Mouse (Mus musculus): ENCODE measurements around the gene Card19.

Gene Card19

DNA sequence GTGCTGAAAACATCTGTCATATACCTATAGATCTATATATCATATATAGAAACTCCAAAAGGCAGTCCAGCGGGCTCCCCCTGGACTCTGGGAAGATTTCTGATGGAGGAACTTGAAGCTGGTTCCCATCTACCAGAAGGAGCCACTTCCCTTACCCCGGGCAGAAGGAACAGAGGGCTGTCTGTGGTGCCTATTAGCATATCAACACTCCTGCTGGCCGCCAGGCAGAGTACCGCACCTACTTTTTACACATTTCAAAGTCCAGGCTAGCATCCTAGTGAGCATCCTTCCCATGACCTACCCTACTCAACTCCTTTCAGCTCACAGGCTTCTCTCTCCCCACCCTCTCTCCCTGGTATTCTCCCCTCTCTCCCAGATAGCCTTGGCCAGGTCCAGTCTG lies 9.8 kb upstream of the Card19 start:
- DNase-seq (ENCODE audit: low spot score), result no peak

DNA sequence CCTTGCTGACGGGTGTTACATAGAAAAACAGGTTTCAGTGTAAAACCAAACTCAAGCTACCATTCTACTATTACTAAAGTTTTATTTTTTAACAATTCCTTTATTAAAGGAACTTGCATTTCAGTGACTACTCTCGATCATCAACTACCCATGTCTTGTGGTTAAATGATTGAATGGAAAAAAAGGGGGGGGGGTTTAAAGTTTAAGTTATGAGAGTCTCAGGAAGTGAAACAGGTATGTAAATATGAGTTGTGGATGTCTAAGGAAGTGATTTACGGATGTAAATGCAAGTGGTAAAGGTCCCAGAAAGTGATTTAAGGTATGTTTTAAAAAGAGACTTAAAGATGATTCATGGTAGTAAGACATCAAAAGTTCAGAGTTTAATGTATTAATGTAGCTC lies 9.3 kb upstream of the Card19 start:
- DNase-seq (ENCODE audit: low spot score), result no peak

DNA sequence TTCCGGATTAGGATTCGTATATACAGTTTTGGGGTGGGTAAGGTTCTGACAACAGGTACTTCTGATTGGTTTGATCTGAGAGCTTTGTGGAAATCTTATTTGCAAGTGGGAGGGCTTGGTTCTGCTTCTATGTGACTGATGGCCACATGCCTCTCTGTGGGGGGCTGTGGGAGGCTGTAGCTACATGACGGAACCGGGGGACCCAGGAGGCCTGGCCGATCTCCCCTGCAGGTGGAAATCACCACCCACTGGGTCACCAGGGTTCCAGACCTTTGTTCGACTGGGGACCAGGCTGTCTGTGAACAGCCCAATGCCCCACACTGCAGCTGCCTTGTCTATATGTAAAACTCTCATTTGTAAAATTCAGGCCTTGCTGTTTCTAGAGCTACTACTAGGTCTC lies 8.9 kb upstream of the Card19 start:
- DNase-seq (ENCODE audit: low spot score), result no peak

DNA sequence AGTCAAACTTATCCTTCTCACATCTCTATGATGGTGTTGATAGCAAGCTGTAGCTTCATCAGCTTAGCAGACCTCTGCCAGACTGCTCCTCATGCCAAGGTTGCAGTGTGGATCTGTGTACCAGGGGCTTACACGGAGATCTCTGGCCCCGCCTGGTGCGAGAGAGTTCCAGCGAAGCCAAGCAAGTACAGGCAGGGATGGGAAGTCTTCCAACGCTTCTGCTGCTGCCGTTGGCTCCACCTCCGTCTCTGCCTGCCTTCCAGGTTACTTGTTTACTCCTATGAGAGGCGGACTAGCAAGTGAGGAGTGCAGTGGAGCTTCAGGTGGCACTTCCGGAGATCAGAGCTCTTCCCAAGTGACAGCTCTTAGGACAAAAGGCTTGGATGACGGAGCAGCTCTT lies 8.5 kb upstream of the Card19 start:
- no peak for DNase-seq (ENCODE audit: low spot score)

DNA sequence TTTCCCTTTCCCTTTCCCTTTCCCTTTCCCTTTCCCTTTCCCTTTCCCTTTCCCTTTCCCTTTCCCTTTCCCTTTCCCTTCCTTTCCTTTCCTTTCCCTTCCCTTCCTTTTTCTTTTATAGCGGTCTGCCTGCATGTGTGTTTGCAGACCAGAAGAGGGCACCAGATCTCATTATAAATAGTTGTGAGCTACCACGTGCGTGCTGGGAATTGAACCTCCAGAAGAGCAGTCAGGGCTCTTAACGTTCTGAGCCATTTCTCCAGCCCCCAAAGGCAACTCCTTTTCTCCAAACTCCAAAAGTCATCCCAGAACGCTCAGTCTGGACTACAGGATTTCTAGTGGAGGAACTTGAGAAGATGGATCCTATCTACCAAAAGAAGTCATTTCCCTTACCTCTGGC lies 5.1 kb upstream of the Card19 start:
- no peak for DNase-seq (ENCODE audit: low spot score)

DNA sequence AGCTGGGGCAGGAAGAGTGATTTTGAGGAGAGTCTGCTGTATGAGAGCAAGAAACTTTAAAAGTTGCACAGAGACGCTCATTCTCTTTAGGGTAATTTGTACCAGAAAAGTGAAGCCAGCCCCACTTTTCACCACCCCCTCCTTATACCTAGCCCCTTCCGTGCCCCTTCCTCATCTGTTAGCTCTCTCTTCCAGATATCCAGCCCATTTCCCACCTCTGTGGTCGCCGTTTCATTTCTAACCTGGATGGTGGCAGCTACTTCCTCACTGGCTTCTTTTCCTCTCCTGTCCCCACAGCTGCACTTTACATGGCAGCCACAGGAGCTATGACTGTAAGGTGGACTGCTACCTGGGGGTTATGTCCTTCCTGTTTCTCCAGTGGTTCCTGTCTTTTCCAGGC lies 3.5 kb upstream of the Card19 start:
- no peak for DNase-seq (ENCODE audit: low spot score)

DNA sequence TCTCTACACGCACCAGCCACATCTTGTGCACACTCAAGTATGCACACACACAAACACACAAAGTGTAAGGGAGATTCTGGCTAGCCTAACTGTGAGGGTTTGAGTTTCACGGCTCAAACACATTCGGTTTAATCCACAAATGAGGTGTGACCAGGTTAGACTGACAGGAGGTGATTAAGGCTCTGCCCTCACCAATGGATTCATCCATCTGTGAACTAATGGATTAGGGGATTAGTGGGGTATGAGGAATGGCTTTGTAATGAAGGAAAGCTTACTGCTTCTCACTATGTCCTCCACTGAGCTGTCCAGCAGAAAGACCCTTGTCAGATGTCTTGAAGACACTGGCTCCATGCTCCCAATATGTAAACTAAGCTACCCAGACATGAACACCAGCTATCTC lies 2.8 kb upstream of the Card19 start:
- DNase-seq (ENCODE audit: low spot score), result no peak

DNA sequence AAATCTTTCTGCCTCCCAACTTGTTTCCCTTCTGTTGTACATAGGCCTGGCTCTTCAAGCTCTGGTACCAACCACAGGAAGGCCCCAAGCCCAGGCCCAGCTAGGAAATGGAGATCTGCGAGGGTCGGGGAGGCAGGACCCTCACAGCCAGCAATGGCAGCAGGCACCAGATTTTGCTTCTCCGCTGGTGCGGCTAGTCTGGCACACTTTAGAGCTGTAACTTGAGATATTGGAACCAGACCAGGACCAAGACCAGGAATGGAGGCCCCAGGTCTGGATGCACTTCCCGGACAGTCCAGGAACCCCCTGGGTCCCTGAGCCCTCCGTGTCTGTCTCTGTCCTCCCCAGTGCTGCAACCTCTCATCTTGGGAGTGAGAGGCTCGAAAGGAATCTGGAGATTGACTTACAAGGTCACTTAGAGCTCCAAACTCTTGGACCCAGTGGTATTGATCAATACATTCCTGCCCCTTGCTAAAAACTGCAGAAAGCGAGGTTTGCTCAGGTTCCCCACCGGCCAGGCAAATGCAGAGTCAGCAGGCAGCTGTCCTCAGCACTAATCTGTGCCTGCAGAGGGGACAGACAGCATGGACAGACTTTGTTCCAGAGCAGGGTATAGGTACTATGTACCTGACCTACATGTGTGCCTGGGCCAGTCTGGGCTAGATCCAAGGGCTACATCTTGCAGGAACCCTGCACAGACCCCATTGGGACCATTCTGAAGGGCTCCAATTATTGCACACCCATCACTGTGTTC lies 1.1 kb upstream of the Card19 start:
- DNase-seq (ENCODE audit: low spot score), result no peak

DNA sequence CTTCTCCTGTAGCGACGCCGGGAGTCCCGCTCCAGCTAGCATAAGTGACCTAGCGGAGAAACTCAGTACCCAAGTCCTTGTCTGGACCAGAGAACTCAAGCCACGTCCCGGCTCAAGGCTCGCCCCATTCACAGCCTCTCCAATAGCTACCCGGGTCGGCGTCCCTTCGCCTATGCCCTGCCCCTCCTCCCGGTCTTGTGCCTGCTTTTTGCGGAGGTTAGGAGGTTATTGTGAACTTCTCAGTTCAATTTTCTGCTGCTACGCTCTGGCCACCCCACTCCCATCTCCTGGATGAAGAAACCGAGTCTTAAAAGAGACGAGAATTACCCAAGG lies 349 bp upstream of the Card19 start:
- DNase-seq (ENCODE audit: low spot score), result no peak

DNA sequence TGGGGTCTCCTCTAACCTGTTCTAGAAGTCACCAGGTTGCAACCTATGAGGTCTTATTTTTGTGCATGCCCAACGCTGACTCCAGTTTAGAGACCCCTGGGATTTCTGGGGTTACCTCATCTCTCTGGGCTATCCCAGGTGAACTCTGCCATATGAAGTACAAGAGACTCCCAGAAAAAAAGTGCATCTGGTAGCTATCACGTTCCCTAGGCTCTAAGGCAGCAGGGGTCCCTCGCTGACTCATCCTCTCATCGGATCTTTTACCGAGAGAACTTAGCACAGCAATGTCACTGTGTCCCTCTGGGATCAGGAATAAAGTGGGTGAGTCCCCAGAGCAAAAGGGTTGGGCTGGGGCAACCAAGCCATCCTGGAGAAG lies 721 bp downstream of the Card19 start:
- no peak for DNase-seq (ENCODE audit: low spot score)

DNA sequence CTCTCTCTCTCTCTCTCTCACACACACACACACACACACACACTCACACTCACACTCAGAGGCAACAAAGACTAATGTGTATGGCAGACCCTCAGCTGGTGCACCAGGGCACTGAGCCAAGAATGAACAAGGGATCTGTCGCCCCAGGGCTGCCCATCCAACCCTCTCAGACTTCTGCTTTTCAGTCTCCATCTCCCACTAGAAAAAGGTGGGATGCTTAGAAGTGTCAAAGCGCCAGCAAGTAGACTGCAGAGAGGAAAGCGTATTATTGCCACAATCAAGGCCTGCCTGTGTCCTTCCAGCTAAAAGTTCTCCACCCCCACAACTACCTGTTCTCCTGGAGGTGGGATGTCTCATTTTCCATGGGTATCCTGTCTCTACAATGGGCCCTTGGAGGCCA lies 1.4 kb downstream of the Card19 start:
- DNase-seq (ENCODE audit: low spot score), result no peak

DNA sequence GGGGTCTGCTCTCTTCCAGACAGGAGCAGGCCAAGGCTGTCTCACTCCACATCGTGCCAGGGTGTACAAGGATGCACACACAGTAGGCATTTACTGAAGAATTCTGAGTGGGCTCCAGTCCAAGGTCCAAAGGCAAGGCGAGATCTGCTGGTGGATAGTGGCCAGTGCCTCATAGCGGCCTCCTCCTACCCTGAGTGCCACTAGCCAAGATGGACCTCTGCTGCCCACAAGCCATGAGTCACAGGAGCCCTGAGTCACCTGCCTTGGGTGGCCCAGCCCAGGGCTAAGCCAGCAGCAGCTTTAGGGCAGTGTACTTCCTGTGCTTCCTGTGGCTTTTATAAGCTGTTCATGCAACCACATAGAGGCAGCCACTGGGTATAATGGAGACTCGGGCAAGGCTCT lies 2.3 kb downstream of the Card19 start:
- DNase-seq (ENCODE audit: low spot score), result no peak

DNA sequence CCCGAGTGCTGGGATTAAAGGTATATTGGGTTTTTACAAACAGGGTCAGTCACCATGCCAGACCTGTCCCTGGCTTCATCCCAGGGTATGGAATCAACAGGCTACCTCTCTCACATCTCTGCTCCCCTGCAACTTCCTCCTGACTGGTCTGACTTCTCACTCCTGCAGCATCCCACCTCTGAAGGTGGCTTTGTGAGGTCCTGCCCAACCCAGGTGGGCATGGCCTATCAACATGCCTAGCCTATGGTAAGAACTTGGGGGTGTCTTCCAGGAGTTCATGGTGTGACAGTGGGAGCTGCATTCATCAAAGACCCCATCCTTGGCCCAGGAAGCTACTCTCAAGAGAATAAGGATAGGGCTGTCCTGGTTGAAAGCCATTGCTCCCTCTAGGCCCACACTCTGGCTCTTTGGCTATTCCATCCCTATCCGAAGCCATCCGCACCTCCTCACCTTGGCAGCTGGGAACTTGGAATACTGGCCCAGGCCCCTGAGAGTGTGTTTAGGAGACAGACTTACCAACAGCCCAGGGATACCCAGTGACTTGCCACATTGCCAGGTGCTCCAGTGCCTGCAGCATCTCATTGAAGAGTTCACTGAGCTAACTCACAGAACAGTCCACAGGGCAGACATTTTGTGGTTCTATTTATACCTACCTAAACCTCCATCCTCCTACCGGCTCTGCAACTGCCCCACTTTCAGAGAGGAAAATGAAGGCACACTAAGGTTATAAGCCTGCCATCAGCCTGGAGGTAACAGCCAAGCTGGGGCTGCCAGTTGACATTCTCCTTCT lies 2.9 kb downstream of the Card19 start:
- DNase-seq (ENCODE audit: low spot score), result no peak

DNA sequence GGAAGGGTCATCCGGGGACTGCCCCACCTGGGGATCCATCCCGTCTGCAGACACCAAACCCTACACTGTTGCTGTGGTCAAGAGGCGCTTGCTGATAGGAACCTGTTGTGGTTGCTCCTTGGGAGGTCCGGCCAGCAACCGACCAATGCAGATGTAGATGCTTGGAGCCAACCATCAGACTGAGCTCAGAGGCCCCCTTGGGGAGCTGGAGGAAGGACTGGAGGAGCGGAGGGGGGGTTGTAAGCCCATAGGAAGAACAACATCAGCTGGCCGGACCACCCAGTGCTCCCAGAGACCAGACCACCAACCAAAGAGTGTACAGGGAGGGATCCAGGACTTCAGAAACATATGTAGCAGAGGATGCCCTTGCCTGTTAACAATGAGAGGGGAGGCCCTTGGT lies 6.5 kb downstream of the Card19 start:
- no peak for DNase-seq (ENCODE audit: low spot score)

DNA sequence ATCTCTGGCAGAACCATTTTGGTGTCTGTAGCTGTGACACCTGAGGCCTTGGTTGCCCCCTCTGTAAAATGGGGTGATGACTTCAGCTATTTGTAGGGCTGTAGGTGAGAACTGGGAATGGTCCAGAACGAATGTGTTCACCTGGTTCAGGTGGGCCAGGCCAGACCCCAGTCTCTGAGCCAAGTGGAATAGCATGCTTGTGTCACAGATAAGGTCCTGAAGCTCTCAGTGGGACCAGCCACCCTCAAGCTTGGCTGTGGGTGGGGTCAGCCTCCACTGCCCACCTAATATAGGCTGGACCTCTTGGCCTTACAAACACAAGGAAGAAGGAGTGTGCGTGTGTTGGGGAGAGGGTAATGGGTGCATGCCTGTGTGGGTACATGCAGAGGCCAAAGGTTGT lies 9.5 kb downstream of the Card19 start:
- no peak for DNase-seq (ENCODE audit: low spot score)

DNA sequence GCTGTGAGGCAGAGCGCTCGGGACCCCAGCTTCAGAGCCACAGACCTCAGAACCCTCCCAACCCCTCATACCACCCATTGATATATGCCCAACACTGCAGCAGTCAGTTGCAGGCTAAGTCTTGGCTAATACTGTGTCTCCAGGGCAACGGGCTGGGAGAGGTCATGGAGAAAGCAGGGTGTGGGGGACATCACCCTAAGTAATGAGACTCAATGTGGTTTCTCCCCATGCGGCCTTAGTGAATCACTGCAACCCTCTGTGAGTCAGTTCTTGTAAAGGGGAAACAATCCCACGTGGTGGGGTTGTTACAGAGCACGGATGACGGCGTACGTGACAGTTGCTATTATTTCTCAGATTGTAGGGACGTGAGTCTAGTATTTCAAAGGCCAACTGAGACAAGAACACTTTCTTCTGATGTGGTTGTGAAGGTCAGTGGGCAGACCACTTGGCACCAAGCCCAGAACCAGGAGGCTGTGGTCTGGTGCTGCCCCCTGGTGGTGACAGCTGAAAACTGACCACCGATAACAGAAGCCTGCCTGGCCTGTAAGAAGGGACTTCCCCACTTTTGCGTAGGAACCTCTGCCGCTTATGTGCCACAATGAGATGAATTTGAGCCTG lies 10.3 kb downstream of the Card19 start:
- DNase-seq (ENCODE audit: low spot score), result peak; percentile 84

DNA sequence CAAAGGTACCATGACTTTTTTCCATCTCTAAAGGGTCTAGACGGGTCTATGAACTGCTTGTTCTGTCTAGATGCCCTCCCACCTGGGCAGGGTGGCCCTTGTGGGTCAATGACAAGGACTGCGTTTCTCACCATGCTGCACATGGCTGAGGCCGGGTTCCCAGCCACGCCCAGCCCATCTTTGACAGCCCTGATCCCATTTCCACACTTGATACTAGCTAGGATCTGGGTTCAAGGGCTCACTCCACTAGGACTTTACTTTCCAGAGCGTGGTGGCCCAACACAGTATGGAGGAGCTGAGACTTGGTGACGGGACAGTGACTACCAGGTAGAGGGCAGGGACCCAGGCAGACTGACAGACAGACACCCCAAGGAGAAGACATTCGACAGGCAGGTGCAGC lies 13.3 kb downstream of the Card19 start:
- no peak for DNase-seq (ENCODE audit: low spot score)

DNA sequence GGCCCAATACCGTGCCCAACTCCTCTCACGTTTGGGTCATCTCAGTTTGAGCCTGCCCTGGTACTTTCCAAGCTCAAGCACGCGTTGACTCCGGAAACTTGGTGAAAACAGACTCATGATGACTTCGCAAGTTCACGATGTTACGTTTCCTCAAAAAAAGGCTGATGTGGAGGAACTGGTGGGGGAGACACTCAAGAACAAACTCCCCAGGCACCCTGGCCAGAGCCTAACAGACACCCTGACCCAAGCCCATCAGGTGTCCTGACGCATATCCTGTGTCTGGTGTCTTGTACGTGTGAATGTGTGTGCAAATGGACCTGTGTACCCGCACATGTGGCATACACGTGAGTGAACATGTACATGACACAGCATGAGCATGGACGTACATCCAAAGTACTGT lies 15.1 kb downstream of the Card19 start:
- DNase-seq (ENCODE audit: low spot score), result no peak

DNA sequence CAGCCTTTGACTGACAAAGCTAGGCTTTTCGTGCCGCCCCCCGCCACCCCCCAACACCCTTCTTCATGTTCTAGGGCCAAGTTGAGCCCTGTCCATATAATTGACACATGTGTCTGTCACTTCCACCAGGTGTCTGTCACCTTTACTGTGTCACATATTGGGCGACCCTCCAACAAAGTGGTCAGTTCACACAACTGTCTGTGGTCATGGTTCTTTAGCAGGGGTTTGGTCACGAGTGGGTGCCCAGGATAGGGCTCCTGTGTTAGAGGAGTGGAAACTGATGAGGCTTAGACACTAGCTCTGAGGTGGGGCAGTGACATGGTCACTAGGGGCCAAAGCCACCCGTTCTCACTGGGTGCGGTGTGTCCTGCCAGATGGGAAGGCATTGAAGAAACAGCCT lies 15.9 kb downstream of the Card19 start:
- DNase-seq (ENCODE audit: low spot score), result no peak

DNA sequence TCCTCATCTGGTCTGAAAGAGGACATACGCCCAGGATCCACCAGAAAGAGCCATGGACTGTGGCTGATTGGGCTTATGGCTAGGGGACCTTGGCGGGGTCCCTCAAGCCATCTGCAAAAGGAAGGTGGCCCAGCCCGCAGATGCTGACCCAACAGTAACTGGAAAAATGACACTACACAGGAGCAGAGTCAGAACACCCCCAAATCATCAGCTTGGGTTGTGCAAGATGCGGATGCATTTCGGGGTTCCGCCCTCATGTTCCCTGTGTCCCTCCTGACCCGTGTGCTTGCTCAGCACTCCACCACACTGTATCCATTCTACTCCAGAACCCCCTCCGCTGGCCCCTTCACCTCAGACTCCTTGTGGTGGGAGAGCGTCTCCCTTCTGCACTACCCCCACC lies 17.1 kb downstream of the Card19 start:
- no peak for DNase-seq (ENCODE audit: low spot score)

DNA sequence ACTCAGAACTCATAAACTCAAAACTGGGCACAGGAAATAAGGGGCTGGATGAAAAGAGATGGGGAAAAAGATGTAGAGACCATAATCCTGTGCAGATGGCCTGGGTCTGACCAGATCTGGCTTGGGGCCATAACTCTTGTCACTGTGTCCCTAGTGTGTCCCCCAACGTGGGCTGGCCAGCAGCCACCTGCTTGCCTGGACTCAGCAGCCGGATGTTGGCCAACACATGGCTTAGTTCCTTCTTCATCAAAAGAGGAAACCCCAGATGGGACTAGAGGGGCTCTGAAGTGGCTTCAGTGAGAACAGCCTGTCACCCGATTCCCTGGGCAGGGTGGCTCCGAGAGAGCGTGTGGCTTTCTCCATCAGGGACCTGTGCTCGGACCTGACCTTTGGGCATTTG lies 19.1 kb downstream of the Card19 start:
- no peak for DNase-seq (ENCODE audit: low spot score)

DNA sequence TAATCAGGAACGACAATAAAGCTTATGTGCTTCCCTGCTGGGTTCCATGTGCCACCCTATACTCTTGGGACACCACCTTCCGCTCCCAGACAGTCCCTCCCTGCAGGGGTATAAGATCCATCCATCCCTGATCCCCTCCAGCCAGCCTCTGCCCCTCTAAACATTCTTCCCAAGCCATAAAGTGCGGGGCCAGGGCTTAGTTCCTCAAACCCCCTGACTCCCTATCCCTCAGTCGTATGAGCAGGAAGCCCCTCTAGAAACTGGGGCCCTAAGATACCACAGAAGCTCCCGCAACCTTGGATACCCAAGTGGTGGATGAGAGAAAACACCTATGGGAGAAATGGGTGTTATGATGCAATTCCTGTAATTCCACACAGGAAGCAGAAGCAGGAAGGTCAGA lies 19.6 kb downstream of the Card19 start:
- no peak for DNase-seq (ENCODE audit: low spot score)

DNA sequence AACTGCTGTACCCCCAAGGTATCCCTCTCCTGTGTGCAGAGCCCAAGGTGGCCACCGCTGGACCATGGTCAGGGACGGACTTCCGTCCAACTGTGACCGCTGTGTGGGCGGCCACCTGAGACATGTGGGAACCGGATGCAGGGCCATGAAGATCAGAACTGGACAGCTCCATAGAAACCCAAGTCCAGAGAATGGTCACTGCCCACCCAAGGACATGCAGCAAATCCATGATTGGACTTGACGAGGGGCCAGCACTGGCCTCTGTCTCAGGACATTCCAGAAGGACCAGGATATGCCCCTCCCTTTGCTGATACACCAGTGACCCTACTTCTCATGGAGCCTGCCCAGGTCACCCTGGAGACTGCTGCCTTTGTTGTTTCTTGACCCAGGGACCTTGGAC lies 20.2 kb downstream of the Card19 start:
- no peak for DNase-seq (ENCODE audit: low spot score)

DNA sequence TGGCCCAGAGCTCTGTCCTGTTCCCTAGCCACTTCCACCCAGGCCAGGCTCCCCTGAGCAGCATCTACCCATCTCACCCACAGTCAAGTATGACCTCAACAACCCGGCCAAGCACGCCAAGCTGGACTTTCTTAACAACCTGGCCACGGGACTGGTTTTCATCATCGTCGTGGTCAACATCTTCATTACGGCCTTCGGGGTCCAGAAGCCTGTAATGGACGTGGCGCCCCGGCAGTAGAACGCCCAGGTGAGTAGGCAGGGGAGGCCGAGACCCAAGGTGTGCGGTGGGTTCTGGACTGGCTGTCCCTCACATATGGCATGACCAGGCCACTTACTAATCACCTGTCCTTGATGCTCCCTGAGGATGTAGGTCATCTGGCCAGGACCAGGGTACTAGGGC lies 21.0 kb downstream of the Card19 start:
- DNase-seq (ENCODE audit: low spot score), result no peak
